Mouse (Mus musculus) MEL (cell line): ENCODE results near the gene Olfr237-ps1. TPM values are rescaled to one million over a fixed set of nuclear protein-coding genes. Genes with fewer than 3 reads are reported as not detected.

Source experiments
- DNase-seq: peaks from one replicate; pipeline ENCODE4 v3.0.0; 2011; ENCODE audit warnings: low read depth, low spot score
- H3K27ac ChIP-seq: 2 replicates; pipeline ENCODE4 v1.5.1; 2012; ENCODE audit warnings: low read depth, mild to moderate bottlenecking, control low read depth, low read length, moderate library complexity; ENCODE audit not compliant: control insufficient read depth
- H3K27me3 ChIP-seq, 2 experiments: fragments of 150-350 bp in 1 of 2; sonication (generic) in 1 of 2; 2 replicates each; pipeline ENCODE4 v1.6.1; 2012; ENCODE audit warnings: low read length in 2 of 2, mild to moderate bottlenecking in 2 of 2, improper control_type of control experiment in 1 of 2, moderate library complexity in 1 of 2; ENCODE audit not compliant: insufficient read depth in 2 of 2, control insufficient read depth in 1 of 2
- H3K36me3 ChIP-seq, 2 experiments: 2 replicates each; pipeline ENCODE4 v1.6.1; 2012 to 2014; ENCODE audit warnings: low read length in 2 of 2, improper control_type of control experiment in 1 of 2, inconsistent platforms in 1 of 2, mild to moderate bottlenecking in 1 of 2; ENCODE audit not compliant: insufficient read depth in 2 of 2, control insufficient read depth in 1 of 2
- H3K4me1 ChIP-seq, 2 experiments: fragments of 150-350 bp in 1 of 2; sonication (generic) in 1 of 2; 2 replicates each; pipeline ENCODE4 v1.6.1; 2012; ENCODE audit warnings: low read length in 2 of 2, improper control_type of control experiment in 1 of 2, mild to moderate bottlenecking in 1 of 2; ENCODE audit not compliant: insufficient read depth in 2 of 2, control insufficient read depth in 1 of 2
- H3K4me3 ChIP-seq, 2 experiments: fragments of 150-350 bp in 1 of 2; sonication (generic) in 1 of 2; 2 replicates each; pipeline ENCODE4 v1.5.1; 2012; ENCODE audit warnings: low read depth in 2 of 2, low read length in 2 of 2, mild to moderate bottlenecking in 2 of 2, moderate library complexity in 2 of 2, control low read depth in 1 of 2, improper control_type of control experiment in 1 of 2; ENCODE audit not compliant: control insufficient read depth in 1 of 2, insufficient read depth in 1 of 2
- H3K79me2 ChIP-seq: 2 replicates; pipeline ENCODE4 v1.6.1; 2012; ENCODE audit warnings: mild to moderate bottlenecking, low read length, moderate library complexity; ENCODE audit not compliant: control insufficient read depth, poor library complexity, insufficient read depth
- H3K9ac ChIP-seq: 2 replicates; pipeline ENCODE4 v1.6.1; 2012; ENCODE audit warnings: low read depth, mild to moderate bottlenecking, control low read depth, low read length, moderate library complexity; ENCODE audit not compliant: control insufficient read depth, poor library complexity, severe bottlenecking
- H3K9me3 ChIP-seq: fragments of 150-350 bp; sonication (generic); replicated peaks from 2 replicates; pipeline ENCODE4 v1.6.1; 2012; ENCODE audit warnings: mild to moderate bottlenecking, low read length, improper control_type of control experiment, moderate library complexity; ENCODE audit not compliant: insufficient read depth
- CHD1 ChIP-seq: IDR thresholded peaks from 2 replicates; pipeline ENCODE4 v1.6.1; 2012; ENCODE audit warnings: low read depth, mild to moderate bottlenecking, inconsistent platforms, low read length, improper control_type of control experiment
- CHD2 ChIP-seq: IDR thresholded peaks from 2 replicates; pipeline ENCODE4 v1.6.1; 2011; ENCODE audit warnings: low read length, improper control_type of control experiment
- E2F4 ChIP-seq: IDR thresholded peaks from 2 replicates; pipeline ENCODE4 v1.6.1; 2011; ENCODE audit warnings: low read depth, low read length, improper control_type of control experiment, borderline replicate concordance
- ELF1 ChIP-seq: IDR thresholded peaks from 2 replicates; pipeline ENCODE4 v1.6.1; 2014; ENCODE audit warnings: low read depth, mild to moderate bottlenecking, inconsistent platforms, low read length, improper control_type of control experiment, moderate library complexity
- EP300 ChIP-seq, 2 experiments: IDR thresholded peaks; 2 replicates each; pipeline ENCODE4 v1.6.1; 2011; ENCODE audit warnings: improper control_type of control experiment in 2 of 2, low read length in 2 of 2, low read depth in 1 of 2, mild to moderate bottlenecking in 1 of 2
- HCFC1 ChIP-seq: IDR thresholded peaks from 2 replicates; pipeline ENCODE4 v1.6.1; 2012; ENCODE audit warnings: low read depth, mild to moderate bottlenecking, inconsistent platforms, low read length, improper control_type of control experiment, moderate library complexity
- KAT2A ChIP-seq: conservative IDR thresholded peaks from 2 replicates; pipeline ENCODE4 v1.6.1; 2012; ENCODE audit warnings: low read depth, low read length, improper control_type of control experiment, inconsistent platforms
- MAX ChIP-seq: IDR thresholded peaks from 2 replicates; pipeline ENCODE4 v1.6.1; 2011; ENCODE audit warnings: low read length, improper control_type of control experiment
- MAZ ChIP-seq: IDR thresholded peaks from 2 replicates; pipeline ENCODE4 v1.6.1; 2012; ENCODE audit warnings: low read depth, mild to moderate bottlenecking, inconsistent platforms, low read length, improper control_type of control experiment
- MEF2A ChIP-seq: IDR thresholded peaks from 2 replicates; pipeline ENCODE4 v1.6.1; 2014; ENCODE audit warnings: low read depth, mild to moderate bottlenecking, inconsistent platforms, low read length, improper control_type of control experiment; ENCODE audit not compliant: poor library complexity, insufficient replicate concordance, severe bottlenecking; ENCODE audit errors: extremely low read depth
- MXI1 ChIP-seq: IDR thresholded peaks from 2 replicates; pipeline ENCODE4 v1.6.1; 2011; ENCODE audit warnings: mild to moderate bottlenecking, low read depth, low read length, improper control_type of control experiment
- NELFE ChIP-seq: IDR thresholded peaks from 2 replicates; pipeline ENCODE4 v1.6.1; 2011; ENCODE audit warnings: low read depth, low read length, improper control_type of control experiment
- NRF1 ChIP-seq: IDR thresholded peaks from 2 replicates; pipeline ENCODE4 v1.6.1; 2014; ENCODE audit warnings: low read depth, mild to moderate bottlenecking, inconsistent platforms, low read length, improper control_type of control experiment, moderate library complexity; ENCODE audit not compliant: poor library complexity, insufficient read depth, severe bottlenecking
- POLR2AphosphoS2 ChIP-seq: IDR thresholded peaks from 2 replicates; pipeline ENCODE4 v1.6.1; 2011; ENCODE audit warnings: low read length, improper control_type of control experiment
- RAD21 ChIP-seq: IDR thresholded peaks from 2 replicates; pipeline ENCODE4 v1.6.1; 2011; ENCODE audit warnings: mild to moderate bottlenecking, low read depth, low read length, improper control_type of control experiment
- RCOR1 ChIP-seq: IDR thresholded peaks from 2 replicates; pipeline ENCODE4 v1.6.1; 2012; ENCODE audit warnings: low read depth, mild to moderate bottlenecking, inconsistent platforms, low read length, improper control_type of control experiment
- SIN3A ChIP-seq: IDR thresholded peaks from 2 replicates; pipeline ENCODE4 v1.6.1; 2012; ENCODE audit warnings: low read length, improper control_type of control experiment, inconsistent platforms
- SMC3 ChIP-seq: IDR thresholded peaks from 2 replicates; pipeline ENCODE4 v1.6.1; 2011; ENCODE audit warnings: low read depth, low read length, improper control_type of control experiment
- TAL1 ChIP-seq: IDR thresholded peaks from 2 replicates; pipeline ENCODE4 v1.6.1; 2012; ENCODE audit warnings: mild to moderate bottlenecking, inconsistent platforms, low read length, moderate library complexity, mixed read lengths
- TBP ChIP-seq: IDR thresholded peaks from 2 replicates; pipeline ENCODE4 v1.8.0; 2011; ENCODE audit warnings: low read depth, low read length, improper control_type of control experiment
- TCF12 ChIP-seq: IDR thresholded peaks from 2 replicates; pipeline ENCODE4 v1.6.1; 2014; ENCODE audit warnings: low read depth, mild to moderate bottlenecking, inconsistent platforms, low read length, improper control_type of control experiment, moderate library complexity
- UBTF ChIP-seq: IDR thresholded peaks from 2 replicates; pipeline ENCODE4 v1.6.1; 2012; ENCODE audit warnings: low read depth, mild to moderate bottlenecking, inconsistent platforms, low read length, improper control_type of control experiment, moderate library complexity, borderline replicate concordance; ENCODE audit not compliant: insufficient read depth
- USF1 ChIP-seq: IDR thresholded peaks from 2 replicates; pipeline ENCODE4 v1.6.1; 2014; ENCODE audit warnings: low read depth, mild to moderate bottlenecking, inconsistent platforms, low read length, improper control_type of control experiment, moderate library complexity
- USF2 ChIP-seq, 2 experiments: IDR thresholded peaks; 2 replicates each; pipeline ENCODE4 v1.6.1; 2011 to 2012; ENCODE audit warnings: improper control_type of control experiment in 2 of 2, low read length in 2 of 2, borderline replicate concordance in 1 of 2, inconsistent platforms in 1 of 2, low read depth in 1 of 2, mild to moderate bottlenecking in 1 of 2; ENCODE audit not compliant: insufficient read depth in 1 of 2
- ZC3H11A ChIP-seq: IDR thresholded peaks from 2 replicates; pipeline ENCODE4 v1.6.1; 2012; ENCODE audit warnings: low read depth, mild to moderate bottlenecking, inconsistent platforms, low read length, improper control_type of control experiment
- ZKSCAN1 ChIP-seq: IDR thresholded peaks from 2 replicates; pipeline ENCODE4 v1.6.1; 2012; ENCODE audit warnings: low read depth, mild to moderate bottlenecking, inconsistent platforms, low read length, improper control_type of control experiment, moderate library complexity
- ZMIZ1 ChIP-seq: IDR thresholded peaks from 2 replicates; pipeline ENCODE4 v1.6.1; 2012; ENCODE audit warnings: low read depth, mild to moderate bottlenecking, inconsistent platforms, low read length, improper control_type of control experiment, moderate library complexity
- polyA plus RNA-seq, 2 experiments: library from polyadenylated mRNA; stranded (reverse) in 1 of 2; unstranded in 1 of 2; fragments of >175 nt in 1 of 2; fragments of >200 nt in 1 of 2; gene quantifications; 2 replicates each; pipeline versions ENCODE4 v1.2.1 to v1.2.4; 2012; ENCODE audit warnings: low replicate concordance in 2 of 2, low read depth in 1 of 2; ENCODE audit not compliant: insufficient read length in 2 of 2, insufficient read depth in 1 of 2, missing spikeins in 1 of 2
- total RNA-seq: library from RNA; depleted of rRNA; stranded (reverse); fragments of 300-350 nt; gene quantifications from 2 replicates; pipeline ENCODE4 v1.2.3, GENCODE M21; 2012

Gene Olfr237-ps1
- total and polyA plus RNA-seq, 3 experiments: not detected

DNA sequence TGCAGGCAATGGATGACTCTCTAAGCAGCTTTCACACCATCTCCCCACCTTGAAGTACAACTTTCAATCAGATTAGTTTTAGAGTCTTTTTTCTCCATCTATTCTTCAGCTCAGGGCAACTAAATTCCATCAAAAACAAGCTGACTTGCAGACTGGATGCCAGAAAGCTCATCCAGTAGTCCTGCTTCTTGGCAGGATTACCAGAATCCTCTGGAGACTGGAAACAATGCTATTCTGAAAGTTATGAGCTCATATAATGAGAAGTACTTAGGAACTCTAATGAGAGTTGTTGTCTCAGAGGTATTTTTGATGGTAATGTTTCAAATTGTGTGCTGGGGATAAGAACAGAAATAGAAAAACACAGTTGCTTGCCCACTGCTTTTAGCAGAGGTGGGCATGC lies 50.4 kb downstream of the Olfr237-ps1 start, which contains the start of gene Olfr435:
Gene Olfr435 (plus strand): TSS at position 366 of the 400 bp plus-strand sequence.
- no peaks in the 10 kb centered on the region for H3K27me3 ChIP-seq
- DNase-seq: no peak
- TF ChIP-seq RAD21 (no peak), USF2 (IDR thresholded peaks at IDR 0.05; ENCODE audit: borderline replicate concordance in 1 of 2, insufficient read depth in 1 of 2, low read depth in 1 of 2, low read length in 2 of 2) (no peak), UBTF (no peak), SMC3 (no peak), ELF1 (no peak), TCF12 (no peak), TAL1 (no peak), ZC3H11A (no peak), ZKSCAN1 (no peak), MAZ (no peak)
- H3K36me3 ChIP-seq: no peaks in the 10 kb centered on the region
- no peaks in the 10 kb centered on the region for H3K9me3 ChIP-seq
- H3K79me2 ChIP-seq: no peaks in the 10 kb centered on the region
- H3K4me3 ChIP-seq: no peak within 1 kb of the TSS
- H3K9ac ChIP-seq: no peak within 1 kb of the TSS
- no peak within 1 kb of the TSS for H3K27ac ChIP-seq
- no peaks in the 10 kb centered on the region for H3K4me1 ChIP-seq

DNA sequence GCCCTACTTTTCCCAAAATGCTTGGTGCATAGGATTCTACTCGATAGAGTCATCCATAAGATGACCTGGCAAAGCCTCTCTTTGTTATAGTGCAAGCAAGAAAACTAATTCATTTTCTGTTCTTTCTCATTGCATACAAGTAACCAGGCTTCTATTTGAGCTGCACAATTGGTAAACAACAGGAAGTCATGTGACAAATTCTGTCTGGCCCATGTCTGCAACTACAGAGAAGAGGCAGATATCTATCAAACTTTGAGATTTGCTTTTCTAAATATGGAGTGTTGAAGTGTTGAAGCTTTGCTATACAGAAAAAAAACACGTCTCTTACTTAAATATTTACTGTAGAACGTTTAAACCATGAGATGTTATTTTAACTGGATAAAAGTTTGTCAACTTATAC lies 51.7 kb downstream of the Olfr237-ps1 start:
- no peak for DNase-seq

DNA sequence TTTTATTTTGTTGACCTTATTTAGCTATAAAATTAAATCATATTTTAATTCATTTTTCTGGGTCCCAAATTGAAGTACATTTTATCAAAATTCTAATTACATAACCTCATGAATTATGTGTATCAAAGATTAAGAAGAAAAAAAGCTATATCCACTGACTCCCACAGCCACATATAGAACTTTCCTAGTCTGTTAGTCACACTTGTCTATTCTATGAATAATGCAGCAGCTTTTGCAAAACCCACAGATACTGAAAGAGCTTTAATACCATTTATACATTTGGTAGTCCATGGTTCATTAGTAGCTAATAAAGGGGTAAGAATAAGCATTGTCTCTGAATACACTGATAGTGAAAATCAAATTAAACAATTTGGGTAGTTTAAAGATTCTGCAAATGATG lies 56.4 kb downstream of the Olfr237-ps1 start:
- Histone ChIP-seq H3K4me1 (no peaks in the 10 kb centered on the region), H3K27ac (no peak overlapping the region), H3K9me3 (no peaks in the 10 kb centered on the region), H3K36me3 (no peaks in the 10 kb centered on the region), H3K4me3 (no peak overlapping the region), H3K27me3 (no peaks in the 10 kb centered on the region), H3K9ac (no peak overlapping the region), H3K79me2 (no peaks in the 10 kb centered on the region)
- DNase-seq: no peak
- no peak for TF ChIP-seq MXI1
- TF ChIP-seq CHD1: no peak
- TF ChIP-seq UBTF: no peak
- no peak for TF ChIP-seq ZMIZ1
- no peak for TF ChIP-seq SIN3A
- TF ChIP-seq MEF2A: no peak
- no peak for TF ChIP-seq RCOR1
- TF ChIP-seq TBP: no peak
- no peak for TF ChIP-seq USF1
- no peak for TF ChIP-seq SMC3
- TF ChIP-seq HCFC1: no peak
- TF ChIP-seq E2F4: no peak
- TF ChIP-seq MAX: no peak
- no peak for TF ChIP-seq NELFE
- no peak for TF ChIP-seq CHD2
- no peak for TF ChIP-seq KAT2A
- no peak for TF ChIP-seq ELF1
- no peak for TF ChIP-seq EP300 (IDR thresholded peaks at IDR 0.05; ENCODE audit: low read depth in 1 of 2, low read length in 2 of 2)
- TF ChIP-seq POLR2AphosphoS2: no peak

More for the DNA sequence above, 51.7 kb downstream of the Olfr237-ps1 start:
- Histone ChIP-seq H3K36me3 (no peaks in the 10 kb centered on the region), H3K9me3 (no peaks in the 10 kb centered on the region), H3K9ac (no peak overlapping the region), H3K4me3 (no peak overlapping the region), H3K4me1 (no peaks in the 10 kb centered on the region), H3K27ac (no peak overlapping the region), H3K27me3 (no peaks in the 10 kb centered on the region), H3K79me2 (no peaks in the 10 kb centered on the region)
- no peak for TF ChIP-seq SMC3
- no peak for TF ChIP-seq NRF1
- TF ChIP-seq, all 39 proteins: peak for 0
